Mouse (Mus musculus) frontal cortex, adult (tissue): ENCODE measurements around the gene Nfic.

Source experiments
- ATAC-seq: cut with Nextera tagmentation; 2 replicates; pipeline ENCODE4 v1.9.2; 2017; ENCODE audit warnings: mild to moderate bottlenecking, moderate library complexity, mixed read lengths; ENCODE audit not compliant: low TSS enrichment

Nfic gene

GRCm38 (mm10) chr10:81418216-81419070 lies 37.0 kb downstream of the Nfic start:
- no peak for ATAC-seq

GRCm38 (mm10) chr10:81417227-81418215 lies 37.9 kb downstream of the Nfic start:
- peak; percentile 10; the same call in 1 of the 2 replicates for ATAC-seq

GRCm38 (mm10) chr10:81416581-81417226 lies 38.7 kb downstream of the Nfic start:
- peak; percentile 45 for ATAC-seq

GRCm38 (mm10) chr10:81415549-81416310 lies 39.7 kb downstream of the Nfic start:
- no peak for ATAC-seq

GRCm38 (mm10) chr10:81415146-81415545 lies 40.3 kb downstream of the Nfic start:
- no peak for ATAC-seq

- no peak for ATAC-seq
These were observed 40.8 kb downstream of the Nfic start for GRCm38 (mm10) chr10:81414682-81415081.

- 0 out of 2 replicates have a peak, but pooled peaks have one; percentile 10 for ATAC-seq
These were observed 41.8 kb downstream of the Nfic start for GRCm38 (mm10) chr10:81413310-81414261.

GRCm38 (mm10) chr10:81412586-81413309 lies 42.7 kb downstream of the Nfic start:
- no peak for ATAC-seq

- peak; percentile 18; the same call in 1 of the 2 replicates for ATAC-seq
These were observed 43.7 kb downstream of the Nfic start for GRCm38 (mm10) chr10:81411471-81412400.

- ATAC-seq: no peak
These were observed 44.5 kb downstream of the Nfic start for GRCm38 (mm10) chr10:81410981-81411380.

- ATAC-seq: no peak
These were observed 45.1 kb downstream of the Nfic start for GRCm38 (mm10) chr10:81410350-81410749.

- no peak for ATAC-seq
These were observed 46.1 kb downstream of the Nfic start for GRCm38 (mm10) chr10:81409330-81409729.

- no peak for ATAC-seq
These were observed 46.6 kb downstream of the Nfic start for GRCm38 (mm10) chr10:81408871-81409291.

- ATAC-seq: no peak
These were observed 47.1 kb downstream of the Nfic start for GRCm38 (mm10) chr10:81408424-81408729.

GRCm38 (mm10) chr10:81407539-81408423 lies 47.7 kb downstream of the Nfic start:
- peak; percentile 10 for ATAC-seq

- ATAC-seq: no peak
These were observed 48.7 kb downstream of the Nfic start for GRCm38 (mm10) chr10:81406504-81407440.
